Mouse (Mus musculus) spleen, embryonic (tissue): ENCODE measurements around the gene Zfp804a.

ENCODE experiments used
- CTCF ChIA-PET: fragments of 350-600 bp; sonication (Branson Sonifier 250); formaldehyde crosslinking; loops from one replicate; lab custom pipeline; 2022; lab: Charles Lee

Gene Zfp804a

DNA sequence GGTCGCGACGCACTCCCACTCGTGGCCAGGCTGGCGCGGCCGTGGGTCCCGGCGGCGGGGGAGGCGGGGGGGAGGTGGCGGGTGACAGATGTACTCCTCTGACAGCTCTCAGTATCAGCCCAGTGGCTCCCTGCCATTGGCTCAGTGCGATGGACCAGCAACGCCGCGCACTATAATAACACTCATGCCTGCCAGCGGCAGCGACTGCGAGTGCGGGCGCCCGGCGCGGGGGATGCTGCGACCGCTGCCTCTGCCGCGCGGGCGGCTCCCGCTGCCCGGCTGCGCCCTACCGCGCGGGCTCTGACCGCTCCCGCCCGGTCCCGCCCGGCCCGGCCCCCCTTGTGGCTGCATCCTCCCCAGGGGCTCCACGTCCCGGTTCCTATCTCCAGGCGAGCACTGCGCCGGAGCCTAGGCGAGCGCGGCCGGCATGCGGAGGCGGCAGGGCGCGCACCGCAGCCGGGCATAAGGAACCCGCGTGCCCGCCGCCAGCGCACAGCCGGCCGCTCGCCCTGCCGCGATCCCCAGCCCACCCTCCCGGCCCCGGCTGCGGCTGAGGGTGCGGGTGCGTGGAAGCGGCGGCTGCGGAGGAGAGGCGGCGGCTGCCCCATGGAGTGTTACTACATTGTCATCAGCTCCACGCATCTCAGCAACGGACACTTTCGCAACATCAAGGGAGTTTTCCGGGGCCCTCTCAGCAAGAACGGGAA lies at the start of gene Zfp804a:
Gene Zfp804a, plus strand, starts transcription at position 38 of the 707 bp plus-strand sequence.
- CTCF ChIA-PET: no interaction called here

- CTCF ChIA-PET: no interaction called here
Observed at GRCm38 (mm10) chr2:82051635-82052034, 1.4 kb upstream of the Zfp804a start.

DNA sequence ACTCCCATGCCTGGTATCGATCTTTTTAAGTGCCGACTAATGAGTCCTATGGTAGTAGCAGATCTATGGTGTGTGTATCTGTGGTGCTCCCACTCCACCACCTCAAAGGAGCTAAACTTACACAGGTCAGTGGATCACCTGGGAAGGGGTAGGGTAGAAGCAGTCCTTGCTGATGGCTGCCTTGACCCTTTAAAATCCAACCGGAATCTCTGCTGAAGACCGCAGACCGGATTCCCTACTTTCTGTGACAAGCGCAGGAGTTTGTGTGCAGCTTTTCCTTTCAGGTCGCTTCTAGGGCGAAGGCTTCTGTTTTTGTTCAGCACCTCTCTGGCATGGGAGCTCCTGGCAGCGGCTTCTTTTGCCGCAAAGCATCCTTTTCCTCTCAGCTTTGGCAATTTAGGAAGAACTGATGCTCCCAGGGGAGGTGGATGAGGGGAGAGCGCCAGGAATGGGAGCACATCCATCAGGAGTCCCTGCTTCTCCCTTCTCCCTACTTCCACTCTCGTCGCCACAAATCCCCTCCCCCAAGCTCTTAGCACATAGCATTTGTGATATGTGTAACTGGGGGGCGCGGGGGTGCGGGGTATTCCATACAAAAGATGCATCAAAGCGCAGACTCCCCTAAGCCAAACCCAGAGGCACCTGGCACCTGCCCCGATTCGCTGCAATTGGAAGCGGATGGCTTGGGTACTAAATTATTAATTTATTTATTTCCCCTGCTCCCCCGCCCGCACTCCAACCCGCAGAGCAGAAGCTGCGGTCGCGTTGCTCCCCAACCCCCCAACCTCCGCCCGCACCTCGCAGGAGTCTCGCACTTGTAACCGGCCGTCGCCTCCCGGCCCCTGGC lies 461 bp upstream of the Zfp804a start:
- CTCF ChIA-PET: no interaction called here

DNA sequence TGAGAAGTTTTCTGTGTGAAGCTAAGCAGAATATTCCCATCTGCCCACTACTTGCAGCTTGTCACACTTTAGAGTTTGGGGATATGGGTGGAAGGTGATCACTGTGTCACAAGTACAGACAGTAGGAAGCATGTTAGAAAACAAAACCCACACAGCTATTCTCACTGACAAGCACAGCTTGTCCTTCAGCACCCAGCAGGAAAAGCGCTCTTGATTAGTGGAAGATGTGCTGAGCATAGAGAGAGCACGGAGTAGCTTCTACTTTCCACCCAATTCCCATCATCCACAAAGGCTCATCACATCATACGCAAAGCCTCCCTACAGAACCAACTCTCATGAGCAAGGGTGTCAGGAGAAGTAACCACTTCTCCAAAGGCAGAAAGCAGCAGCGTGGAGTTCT lies 1.4 kb downstream of the Zfp804a start:
- CTCF ChIA-PET: no interaction called here

DNA sequence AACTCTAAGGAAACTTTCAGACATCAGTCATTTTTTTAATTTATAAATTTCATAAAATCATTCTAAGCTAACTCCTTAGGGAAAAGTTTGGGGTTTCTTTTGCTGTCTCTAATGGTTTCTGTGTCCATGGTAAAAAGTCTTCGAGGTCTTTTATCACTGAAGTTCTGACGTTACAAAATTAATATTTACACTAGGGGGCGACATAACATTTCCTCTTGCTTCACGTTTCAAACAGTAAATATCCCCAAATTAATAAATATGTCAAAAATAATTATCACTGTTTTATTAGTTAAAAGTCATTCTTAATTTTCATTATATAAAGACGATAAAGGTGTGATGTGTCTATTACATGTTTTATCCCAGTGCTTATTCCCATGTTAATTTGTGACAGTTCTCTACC lies 11.6 kb downstream of the Zfp804a start:
- CTCF ChIA-PET: no interaction called here

- CTCF ChIA-PET: no interaction called here
Observed at GRCm38 (mm10) chr2:82067912-82068311, 14.9 kb downstream of the Zfp804a start.

- CTCF ChIA-PET: no interaction called here
Observed at GRCm38 (mm10) chr2:82069172-82069571, 16.1 kb downstream of the Zfp804a start.

DNA sequence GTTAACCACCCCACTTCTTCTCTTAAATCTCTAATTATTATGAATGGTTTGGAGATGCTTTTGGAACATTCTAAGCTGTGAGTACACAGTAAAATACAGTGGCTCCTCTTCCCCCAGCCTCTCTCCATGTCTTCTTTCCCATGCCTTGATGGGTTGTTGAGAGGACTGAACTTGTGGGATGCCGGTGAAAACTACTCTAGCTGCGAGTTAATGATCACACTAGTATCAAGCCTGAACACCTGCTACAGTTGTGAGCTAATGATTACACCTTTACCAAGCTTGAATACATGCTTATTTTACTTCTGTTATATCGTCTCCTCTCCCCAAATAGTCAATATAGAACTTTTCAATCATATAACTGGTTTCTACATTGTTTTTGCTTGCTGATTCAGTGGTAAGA lies 23.9 kb downstream of the Zfp804a start:
- CTCF ChIA-PET: no interaction called here

DNA sequence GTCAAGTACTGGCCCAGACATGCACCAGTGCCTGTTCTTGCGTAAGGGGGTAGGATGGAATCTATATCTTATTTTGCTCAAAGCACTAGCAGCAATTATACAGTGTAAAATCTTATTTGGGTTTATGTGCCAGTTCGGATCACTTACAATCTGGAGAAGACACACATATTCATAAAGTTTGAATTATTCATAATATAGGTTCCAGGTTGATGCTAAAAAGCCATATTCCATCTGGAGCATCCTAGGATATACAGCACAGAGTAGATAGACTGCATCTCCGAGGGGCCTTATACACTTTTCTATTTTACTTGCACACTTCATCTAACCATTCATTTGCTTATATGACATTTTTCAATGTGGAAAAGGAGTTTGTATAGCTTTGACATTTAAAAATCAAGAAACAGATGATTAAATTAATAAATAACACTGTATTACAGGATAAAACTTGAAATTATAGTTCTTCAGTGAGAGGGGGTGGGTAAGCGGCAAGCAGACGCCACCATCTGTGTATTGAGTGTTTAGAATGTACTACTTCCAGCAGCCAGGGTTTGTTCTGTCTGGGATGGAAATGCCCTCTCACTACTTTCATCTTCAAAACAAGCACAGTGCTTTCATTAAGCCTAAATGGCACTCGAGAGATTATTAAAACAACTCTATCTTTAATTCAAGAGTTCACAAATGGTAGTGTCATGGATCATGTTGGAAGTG lies 25.4 kb downstream of the Zfp804a start:
- CTCF ChIA-PET: no interaction called here

- CTCF ChIA-PET: no interaction called here
Observed at GRCm38 (mm10) chr2:82080678-82081077, 27.7 kb downstream of the Zfp804a start.

DNA sequence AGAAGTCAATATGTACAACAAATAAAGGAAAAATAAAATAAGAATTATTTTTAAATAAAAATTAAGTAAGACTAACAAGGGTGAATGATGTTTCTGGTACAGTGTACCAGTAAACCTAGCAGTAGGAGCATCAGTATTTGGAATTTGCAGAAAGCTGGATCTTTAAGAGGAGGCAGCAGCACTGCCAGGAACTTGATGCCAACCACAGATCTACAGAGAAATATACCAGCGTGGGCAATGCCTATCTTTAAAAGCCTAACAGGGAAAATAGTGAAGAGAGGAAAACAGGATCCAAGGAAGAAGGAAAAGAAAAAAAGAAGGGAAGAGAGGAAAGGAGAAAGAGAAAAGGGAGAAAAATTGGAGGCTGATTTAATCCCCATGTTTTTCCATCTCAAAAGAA lies 60.1 kb downstream of the Zfp804a start:
- CTCF ChIA-PET: no interaction called here

DNA sequence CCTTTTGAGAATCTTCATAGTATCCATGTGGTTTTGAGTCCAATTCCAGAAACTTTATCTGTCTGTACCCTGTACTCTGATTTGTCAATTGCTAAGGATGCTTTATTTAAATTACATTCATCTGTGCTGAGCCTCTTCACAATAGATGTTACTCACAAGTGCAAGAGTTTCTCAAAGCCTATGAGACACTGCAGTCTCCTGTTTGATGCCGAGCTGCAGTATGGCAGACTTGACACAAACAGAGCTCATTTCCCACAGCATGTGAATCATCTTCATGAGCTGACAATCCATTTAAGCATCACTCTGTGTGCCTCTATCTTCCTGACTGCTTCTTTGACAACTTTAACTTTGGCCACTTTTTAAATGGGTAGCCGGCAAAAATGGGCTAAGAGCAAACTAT lies 60.6 kb downstream of the Zfp804a start:
- CTCF ChIA-PET: interaction anchor here (0.7 kb wide), 1 partner anchor 60 kb away, joined by 3 read pairs; no protein-coding TSS in a partner anchor

- CTCF ChIA-PET: no interaction called here
Observed at GRCm38 (mm10) chr2:82119577-82119976, 66.6 kb downstream of the Zfp804a start.

DNA sequence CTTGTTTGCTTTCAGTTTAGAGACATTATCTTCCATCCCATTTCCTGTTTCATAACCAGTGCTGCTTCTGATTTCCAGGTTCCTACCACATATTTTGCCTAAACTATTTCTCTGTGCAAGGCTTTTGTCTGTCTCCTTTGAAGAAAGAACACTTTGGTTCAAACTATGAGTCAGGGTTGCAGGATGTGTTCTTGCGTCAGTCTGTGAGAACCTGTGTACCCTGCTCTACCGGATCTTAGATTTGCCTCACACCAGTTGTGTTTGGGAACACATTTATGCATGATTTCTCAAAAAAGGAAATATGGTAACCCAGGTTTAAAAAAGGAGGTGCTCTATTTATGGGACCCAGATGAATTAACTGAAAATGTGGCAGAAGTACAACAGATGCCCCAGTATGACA lies 125.7 kb downstream of the Zfp804a start:
- CTCF ChIA-PET: no interaction called here

DNA sequence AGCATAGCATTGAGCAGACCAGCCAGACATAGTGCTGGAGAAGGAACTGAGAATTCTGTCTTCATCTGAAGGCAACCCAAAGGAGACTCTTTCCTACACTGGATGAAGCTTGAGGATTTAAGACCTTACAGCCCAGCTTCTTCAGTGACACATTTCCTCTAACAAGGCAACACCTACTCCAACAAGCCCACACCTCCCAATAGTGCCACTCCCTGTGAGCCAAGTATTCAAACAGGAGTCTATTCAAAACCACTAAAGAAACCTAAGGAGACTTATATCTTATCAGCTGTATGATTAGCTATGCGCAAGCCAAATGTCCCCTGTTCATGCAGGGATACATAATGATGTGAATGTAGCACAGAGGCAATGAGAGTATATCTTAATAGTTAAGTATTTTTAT lies 128.0 kb downstream of the Zfp804a start:
- CTCF ChIA-PET: no interaction called here

DNA sequence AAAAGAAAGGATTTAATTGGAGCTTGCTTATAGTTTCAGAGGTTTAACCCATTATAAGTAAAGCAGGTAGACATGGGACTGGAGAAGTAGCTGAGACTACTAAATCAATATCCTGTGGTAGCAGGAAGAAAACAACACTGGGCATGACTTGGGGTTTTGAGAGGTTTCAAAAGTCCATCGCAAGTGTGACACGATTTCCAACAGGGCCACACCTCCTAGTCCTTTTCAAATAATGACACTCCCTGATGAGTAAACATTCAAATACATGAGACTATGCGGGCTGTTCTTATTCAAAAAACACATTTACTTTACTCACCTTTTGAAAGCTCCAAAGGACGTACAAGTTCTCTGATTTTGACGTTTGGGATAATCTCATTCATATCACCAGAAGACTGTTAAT lies 146.9 kb downstream of the Zfp804a start:
- CTCF ChIA-PET: no interaction called here

DNA sequence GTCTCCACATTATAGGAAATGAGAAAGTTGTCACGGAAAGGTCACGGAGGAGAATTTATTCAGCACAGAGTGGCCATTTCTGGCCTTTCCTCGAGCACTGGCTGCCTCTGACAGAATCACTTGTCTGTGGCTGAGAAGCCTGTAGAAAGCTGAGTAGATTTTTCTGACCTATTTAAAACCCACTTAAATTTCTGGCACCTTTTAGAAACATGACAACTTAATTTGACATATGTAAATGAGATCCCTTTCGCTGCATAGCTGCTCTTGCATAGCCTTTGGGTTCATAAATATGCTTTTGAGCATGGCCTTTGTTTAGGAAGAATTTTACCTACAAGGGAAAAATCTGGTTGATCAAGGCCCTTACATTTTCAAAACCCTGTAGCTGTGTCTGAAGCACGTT lies 147.6 kb downstream of the Zfp804a start:
- CTCF ChIA-PET: no interaction called here

DNA sequence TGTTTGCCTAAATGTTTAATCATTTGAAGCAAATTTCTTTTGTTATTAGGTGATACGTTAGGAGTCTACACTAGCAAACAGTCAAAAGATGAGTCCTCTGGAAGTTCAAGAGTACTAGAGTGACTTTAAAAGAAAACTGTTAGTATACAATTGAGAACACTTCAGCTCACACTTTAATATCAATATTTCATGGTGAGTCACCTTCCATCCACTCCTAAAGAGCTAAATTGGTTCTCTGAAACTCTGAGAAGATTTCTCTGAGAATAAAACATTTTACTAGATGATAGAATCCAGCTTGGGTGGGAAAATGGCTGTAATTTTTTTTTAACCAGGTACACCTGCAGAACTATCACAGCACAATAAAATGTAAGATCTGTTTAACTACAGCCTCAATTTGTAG lies 157.6 kb downstream of the Zfp804a start:
- CTCF ChIA-PET: no interaction called here

GRCm38 (mm10) chr2:82211972-82212371 lies 158.9 kb downstream of the Zfp804a start:
- CTCF ChIA-PET: no interaction called here

- CTCF ChIA-PET: no interaction called here
Observed at GRCm38 (mm10) chr2:82217873-82218272, 164.9 kb downstream of the Zfp804a start.

DNA sequence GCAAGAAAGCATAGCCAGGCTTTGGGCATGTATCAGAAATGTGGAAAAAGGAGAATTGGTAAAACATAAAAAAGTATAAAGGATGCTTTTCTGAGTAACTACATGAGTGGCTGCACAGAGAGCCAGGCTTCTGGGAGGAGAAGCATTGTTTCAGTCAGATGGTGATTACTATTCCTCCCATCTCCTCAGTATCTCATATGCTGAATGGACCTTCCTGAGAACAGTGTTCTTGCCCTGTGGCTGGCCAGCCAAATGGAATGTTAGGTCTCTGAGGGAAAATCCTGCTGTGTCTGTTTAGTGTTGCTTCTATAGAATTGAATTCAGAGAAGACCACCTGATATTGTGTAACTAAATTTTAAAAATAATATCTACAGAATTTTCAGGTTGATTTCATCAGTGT lies 193.0 kb downstream of the Zfp804a start:
- CTCF ChIA-PET: no interaction called here

DNA sequence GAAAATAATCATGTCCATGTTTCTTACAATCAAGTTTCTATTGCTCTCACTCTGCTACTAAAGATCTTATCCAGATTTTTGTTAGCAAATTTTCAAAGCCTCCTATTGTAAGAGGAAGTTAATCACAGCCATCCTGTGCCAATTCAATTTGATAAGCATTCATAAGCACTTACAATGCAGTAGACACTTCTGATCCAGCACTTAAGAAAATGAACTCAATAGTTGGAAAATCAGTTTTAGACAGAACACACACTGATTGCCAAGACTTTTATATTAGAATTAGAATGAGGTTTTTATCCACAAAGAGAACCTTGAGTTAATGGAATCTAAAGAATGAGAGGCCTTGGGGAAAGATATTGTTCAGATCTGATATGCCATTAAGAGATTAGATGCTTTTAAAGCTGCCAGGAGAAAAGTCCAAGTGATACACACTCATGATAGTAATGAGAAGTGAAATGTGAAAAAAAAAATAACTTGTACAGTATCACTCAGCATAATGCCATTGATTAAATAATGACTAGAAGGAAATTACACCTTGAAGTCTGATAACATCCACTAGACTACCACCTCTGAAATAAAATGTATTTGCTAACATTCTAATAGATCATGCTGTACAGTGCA lies 194.0 kb downstream of the Zfp804a start:
- CTCF ChIA-PET: no interaction called here
